Mouse (Mus musculus) cerebellum, adult 11 months (tissue): ENCODE data around the gene Bud31.
"Not testable (repeated sequence)": the region's sequence is repeated elsewhere in the genome, so short reads cannot be mapped to it uniquely, and the experiment has no call there.

Experiments used
- DNase-seq: peaks from one replicate; pipeline ENCODE4 v3.0.0; 2022

Bud31 gene

DNA sequence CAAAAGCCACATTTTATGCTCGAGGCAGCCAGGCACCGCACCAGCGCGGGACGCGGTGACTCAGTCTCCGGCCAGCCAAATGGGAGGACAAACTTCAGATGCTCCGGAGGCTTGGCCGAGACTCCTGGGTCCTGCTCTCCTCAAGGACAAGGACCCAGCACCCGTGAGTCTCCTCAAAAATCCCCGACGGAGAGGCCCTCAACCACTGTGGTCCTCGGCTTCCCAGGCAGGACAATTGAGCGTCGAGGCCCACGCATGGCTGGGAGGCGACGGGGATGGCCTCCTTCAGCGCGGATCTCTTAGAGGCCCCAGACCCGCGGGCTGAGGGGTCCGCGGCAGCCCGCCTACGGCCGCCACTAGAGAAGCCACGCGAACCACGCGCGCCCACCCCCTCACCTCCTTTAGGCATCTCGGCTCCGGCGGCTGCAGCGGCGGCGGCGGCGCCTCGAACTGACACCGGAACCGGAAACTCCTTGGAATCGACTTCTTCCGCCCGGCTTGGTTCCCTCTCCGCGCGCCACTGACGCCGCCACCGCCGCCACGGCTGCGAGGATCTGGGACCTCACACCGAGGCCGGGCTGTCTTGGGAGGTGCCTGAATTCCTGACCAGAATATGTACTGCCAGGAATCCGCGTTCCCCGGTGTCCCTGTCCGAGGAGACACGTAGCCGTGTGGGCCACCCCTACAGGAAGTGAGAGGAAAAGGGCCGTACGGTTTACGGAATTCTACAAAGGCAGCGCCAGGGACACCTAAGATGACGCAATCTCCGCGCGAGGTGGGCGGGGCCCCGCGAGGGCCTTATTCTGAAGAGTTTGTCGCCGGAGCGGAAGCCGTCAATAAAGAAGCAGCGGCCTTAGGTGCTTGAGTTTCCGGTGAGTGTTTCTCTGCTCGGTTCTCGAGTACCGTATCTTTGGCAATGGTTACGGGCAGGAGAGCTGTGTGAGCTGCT lies at the start of gene Bud31, which contains the start of gene Pdap1:
Gene Bud31, plus strand, starts transcription at position 792 of the 949 bp plus-strand sequence.
Gene Pdap1, minus strand, starts transcription at position 668 of the 949 bp plus-strand sequence.
- peak; percentile 94 for DNase-seq

DNA sequence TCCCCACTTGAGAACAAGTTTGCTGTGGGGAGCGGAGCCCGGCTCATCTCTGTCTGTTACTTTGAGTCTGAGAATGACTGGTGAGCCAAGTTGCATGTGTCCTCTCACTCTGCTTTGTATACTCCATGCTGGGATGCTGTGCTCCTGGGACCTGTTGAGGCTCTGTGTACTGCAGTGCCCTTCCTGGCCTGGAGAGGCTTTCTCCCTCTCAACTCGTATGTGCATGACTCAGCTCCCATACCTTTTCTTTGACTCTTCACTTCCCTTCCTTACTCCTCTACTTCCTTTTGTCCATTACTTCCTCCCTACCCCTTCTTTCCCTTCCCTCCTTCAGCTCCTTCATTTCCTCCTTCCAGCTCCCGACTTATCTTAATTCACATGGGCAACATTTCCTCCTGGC lies 44.0 kb upstream of the Bud31 start:
- no peak for DNase-seq

DNA sequence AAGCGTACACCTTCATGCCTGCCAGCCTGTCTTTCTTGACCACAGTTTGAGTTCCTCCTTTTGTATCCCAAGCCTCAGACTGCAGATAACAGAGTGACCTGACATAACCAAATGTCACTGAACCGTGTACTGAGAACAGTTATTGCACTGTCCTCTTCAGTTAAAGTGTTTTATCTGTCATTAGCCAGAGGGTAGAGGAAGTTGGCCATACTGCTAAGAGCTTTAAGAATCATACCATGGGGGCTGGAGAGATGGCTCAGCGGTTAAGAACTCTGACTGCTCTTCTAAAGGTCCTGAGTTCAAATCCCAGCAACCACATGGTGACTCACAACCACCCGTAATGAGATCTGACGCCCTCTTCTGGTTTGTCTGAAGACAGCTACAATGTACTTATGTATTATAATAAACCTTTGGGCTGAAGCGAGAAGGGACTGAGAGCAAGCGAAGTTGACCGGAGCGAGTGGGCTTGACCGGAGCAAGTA lies 41.8 kb upstream of the Bud31 start:
- DNase-seq, result no peak

DNA sequence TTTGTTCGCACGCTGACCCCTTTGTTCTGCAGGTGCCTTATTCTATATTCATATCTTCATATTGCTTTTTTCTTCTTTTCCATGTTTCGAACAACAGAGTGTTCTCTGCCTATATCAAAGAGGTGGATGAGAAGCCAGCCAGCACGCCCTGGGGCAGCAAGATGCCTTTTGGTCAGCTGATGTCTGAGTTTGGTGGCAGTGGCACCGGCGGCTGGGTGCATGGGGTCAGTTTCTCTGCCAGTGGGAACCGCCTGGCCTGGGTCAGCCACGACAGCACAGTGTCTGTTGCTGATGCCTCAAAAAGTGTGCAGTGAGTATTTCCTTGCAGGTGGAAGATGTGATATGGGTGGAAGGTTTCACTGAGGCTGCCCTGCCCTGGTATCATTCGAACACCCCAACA lies 39.2 kb upstream of the Bud31 start:
- DNase-seq, result no peak

DNA sequence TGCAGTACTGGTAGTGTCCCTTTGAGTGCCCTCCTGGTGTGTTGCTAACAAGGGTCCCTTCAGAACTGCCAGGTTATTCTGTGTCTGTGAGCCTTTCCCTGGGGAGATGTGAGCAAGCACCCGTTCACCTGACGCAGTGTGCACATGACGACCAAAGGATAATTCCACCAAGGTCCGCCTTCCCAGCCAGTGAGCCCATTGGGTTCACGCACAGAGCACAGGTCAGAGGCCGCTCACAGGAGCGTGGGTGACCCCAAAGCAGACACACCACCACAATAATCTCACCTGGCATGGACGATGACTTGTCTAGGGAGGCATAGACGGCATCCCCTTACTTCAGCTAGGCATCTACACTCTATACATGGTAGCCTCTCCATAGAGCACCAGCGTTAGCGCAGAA lies 38.7 kb upstream of the Bud31 start:
- DNase-seq, result not testable (repeated sequence)

DNA sequence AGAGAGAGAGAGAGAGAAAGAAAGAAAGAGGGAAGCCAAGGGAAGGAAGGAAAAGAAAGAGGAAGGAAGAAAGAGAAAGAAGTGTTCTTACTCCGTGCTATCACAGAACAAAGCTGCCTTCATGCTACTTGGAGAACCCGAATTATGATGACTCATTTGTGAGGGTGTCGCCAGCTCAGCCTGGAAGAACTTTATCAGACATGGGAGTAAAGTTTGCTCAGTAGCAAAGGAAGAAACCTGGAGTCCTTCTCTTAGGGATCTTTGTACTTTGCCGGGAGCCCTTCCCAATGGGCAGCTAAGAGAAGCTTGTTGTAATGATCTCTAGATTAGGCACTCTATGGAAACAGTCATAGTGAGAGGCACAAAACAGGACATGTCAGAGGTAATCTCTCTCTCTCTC lies 37.5 kb upstream of the Bud31 start:
- no peak for DNase-seq

DNA sequence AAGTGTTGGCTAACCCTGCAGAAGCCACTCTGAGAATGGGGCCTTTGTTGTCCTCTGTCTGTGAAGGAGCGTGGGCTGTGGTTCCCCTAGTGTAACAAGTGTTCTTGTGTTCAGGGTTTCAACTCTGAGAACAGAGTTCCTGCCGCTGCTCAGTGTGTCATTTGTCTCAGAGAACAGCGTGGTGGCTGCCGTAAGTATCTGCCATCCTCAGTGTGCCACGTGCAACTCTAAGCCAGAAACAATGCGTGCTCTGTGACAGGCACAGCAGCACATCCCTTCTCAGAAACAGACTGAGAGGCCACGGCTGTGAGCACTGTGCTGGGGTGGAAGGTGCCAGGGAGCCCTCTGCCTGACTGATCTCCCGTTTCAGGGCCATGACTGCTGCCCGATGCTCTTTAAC lies 35.8 kb upstream of the Bud31 start:
- DNase-seq, result no peak

DNA sequence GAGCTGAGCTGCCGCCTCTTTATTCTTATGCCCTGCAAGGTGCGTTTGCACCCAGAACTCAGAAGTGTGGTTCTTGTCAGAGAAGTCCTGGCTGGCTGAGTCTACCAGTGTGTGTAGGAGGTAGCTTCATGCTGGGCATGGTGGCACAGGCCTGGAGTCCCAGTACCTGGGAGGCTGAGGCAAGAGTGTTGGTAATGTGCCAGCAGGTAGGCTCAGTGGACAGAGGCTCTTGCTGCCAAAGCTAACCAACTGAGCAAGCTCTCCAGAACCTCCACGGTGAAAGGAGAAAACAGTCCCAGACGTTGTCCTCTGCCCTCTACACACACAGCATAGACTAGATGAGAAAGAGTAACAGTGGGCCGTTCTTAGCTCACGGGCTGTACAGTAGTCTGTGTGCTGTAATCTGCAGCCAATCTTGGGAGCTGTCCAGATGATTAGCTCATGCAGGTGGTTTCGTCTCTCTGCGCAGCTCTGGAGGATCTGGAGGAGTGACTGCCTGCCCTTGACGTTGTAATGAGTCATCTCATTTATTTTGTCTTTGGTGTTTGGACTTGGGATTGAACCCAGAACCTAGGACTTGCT lies 34.4 kb upstream of the Bud31 start:
- DNase-seq, result no peak

DNA sequence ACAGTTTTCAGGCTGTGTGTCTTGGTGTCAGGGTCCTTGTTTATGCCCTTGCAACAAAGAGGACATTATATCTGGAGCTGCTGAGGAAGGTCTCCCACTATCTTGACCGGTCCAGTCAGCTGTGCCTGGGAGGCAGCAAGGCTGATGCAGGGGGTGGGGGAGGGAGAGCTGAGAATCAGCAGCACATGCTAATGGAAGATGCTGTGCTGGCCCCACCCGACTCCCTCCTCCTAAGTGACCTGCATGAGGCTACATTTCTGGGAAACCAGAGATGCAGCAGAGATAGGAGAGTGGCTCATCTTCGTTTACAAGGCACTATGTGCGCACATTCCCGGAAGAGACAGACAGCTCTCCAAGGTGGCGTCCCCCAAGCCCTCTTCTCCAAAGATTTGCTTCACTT lies 29.8 kb upstream of the Bud31 start:
- no peak for DNase-seq

DNA sequence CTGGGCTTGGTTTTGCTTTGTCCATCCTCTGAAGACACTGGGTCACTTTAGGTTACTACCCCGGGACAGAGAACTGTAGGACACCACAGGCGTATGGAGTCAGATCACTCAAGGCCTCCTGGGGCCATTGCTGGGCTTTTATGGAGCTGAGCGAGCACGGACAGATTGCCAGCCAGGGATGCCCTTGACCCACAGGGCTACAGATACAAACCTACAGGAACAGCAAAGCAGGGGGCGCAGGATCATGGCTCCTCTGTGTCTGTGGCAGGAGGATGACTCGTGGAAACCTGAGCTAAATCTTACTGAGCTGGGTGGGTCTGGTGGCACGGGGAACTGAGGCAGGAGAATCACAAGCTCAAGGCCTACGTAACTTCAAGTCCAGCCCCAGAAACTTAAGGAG lies 27.6 kb upstream of the Bud31 start:
- DNase-seq, result no peak

DNA sequence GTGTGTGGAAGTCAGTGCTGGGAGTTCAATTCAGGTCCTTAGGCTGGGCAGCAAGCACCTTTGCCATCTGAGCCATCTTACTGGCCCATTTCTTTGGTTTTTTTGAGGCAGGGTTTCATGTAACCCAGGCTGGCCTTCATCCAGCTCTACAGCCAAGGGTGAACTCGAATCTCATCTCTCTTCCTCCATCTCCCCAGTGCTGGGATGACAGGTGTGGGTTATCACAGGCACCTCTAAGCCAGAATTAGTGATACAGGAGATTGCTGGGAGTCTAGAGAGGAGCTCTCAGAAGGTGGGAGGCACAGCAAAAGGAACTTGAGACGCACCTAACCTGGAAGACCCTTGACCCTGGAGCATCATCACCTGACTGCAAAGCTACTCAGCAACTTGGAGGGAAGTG lies 26.7 kb upstream of the Bud31 start:
- DNase-seq, result no peak

DNA sequence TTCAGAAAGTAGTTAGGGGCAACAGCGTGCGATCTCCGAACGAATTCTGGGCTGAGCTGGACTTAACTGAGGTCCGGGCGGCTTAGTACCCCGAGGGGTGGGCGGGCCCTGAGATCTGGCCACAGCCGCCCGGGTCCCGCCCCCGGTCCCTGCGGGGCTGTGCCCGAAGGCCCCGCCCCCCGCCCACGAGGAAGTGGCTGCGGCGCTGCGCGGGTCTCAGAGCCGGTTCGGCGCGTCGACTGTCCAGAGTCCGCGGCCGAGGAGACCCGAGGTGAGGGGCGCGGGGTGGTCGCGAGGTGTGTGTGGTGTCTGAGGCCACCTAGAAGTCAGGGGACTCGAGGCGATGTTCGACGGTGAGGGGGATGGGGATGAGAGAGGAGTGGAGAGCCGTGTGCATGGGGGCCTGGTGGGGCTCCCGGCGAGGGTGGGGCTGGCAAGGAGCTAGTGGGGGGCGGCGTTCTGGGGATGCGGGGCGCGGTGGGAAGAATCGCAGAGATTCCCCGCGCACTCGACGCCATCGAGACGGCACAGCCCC lies 26.0 kb upstream of the Bud31 start, which contains the start of gene Arpc1b:
Gene Arpc1b, plus strand, starts transcription at position 145 of the 535 bp plus-strand sequence.
- no peak for DNase-seq

DNA sequence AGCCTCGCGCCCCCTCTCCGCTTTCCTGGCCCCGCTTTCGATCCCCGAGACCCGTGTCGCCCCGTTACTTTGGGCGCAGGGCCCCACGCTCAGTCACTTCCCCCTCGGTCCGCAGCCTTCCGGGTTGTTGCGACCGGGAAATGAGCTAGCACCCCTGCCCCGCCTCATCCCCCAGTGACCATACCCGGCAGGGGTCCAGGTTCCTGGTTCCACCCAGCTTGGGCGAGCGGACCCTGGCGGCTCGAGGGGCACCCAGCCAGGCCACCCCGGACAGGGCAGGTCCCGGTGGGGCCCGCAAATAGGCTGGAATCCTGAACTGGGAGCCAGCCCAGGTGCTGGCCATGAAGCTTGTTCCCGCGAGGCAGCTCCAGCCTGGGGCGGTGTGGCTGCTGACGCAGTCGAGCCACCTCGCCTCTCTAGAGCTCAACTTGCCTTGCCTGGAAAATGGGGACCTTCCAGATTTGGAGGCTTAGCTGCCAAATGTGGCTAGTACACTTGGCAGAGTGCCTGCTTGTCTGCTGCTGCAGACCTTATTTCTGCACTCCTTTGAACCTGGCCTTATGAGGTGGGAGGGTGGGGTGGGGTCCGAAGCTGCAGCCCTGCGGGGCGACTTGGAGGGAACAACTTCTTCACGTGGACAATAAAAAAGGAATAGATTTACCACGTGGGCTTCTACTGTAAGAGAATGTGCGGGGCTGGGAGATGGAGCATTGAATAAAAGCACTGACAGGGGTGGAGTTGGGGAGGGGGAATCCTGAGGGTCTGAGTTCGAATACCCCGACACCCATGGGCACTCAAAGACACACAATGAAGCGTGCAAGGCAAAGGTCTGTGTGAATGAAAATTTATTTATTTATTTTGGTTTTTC lies 25.3 kb upstream of the Bud31 start:
- DNase-seq, result no peak

DNA sequence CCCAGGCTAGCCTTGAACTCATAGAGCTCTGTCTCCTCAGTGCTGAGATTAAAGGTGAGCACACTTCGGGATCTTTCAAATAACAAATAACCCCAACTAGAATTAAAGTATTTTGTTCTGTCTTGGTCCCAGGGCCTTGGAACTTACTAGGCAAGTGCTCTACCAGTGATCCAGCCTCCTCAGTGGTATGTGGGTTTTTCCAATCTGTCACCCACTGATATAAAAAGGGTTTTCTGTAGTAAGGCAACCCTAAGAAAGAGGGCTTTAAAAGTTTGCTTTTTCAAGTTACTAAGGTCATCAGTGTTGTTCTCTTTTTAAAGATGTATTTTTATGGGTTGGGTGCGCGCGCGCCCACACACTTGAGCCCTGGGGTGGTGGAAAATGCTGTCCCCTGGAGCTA lies 24.4 kb upstream of the Bud31 start:
- DNase-seq, result no peak

DNA sequence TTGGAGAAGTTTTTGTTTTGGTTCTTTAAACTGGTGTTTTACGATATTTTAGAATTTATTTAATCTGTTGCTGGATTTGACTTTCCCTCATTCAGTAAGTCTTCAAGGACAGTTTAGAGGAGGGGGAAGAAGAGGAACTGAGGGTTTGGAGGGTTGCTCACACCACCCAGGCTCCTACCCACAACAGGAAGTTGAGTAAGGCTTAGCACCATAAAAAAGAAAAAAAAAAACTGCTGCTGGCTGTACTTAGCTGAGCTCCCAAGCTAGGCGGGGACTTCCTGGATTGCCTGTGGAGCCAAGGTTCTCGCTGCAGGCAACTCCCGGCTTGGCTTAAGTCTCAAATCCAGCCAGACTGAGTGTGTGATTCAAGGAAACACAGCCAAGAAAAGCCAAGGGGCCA lies 23.8 kb upstream of the Bud31 start:
- no peak for DNase-seq

DNA sequence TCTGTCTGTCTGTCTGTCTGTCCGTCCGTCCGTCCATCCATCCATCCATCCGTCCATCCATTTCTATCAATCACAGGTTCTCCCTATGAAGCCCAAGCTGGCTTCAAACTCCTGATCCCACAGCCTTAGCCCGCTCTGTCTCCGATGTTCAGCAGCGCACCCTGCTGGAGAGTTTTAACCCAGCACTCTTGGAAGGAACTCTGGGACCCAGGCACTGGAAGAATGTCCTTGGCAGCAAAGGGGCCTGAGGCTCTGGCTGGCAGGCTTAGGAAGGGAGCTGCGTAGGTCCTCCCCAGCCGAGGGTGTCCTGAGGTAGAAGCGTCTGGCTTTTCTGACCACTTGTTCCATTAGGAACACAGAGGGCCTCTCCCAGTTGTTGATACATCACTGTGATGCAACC lies 23.2 kb upstream of the Bud31 start:
- no peak for DNase-seq

DNA sequence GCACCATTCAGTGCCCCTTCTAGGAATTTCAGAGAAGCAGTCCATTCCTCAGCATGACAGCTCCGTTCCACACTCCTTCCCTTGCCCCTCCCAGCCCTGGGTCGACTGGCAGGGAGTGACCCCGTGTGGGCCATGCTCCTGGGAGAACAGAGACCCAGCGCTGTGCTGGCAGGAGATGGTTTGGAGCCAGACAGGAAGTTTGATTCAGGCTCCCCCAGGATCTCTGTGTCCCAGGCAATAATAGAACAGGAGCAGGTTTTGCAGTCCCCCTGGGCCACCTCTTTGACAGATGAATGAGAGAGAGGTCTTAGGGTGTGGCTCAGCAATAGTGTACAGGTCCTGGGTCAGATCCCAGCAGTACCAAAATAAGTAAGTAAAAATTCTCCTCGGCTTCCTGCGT lies 22.2 kb upstream of the Bud31 start:
- no peak for DNase-seq

DNA sequence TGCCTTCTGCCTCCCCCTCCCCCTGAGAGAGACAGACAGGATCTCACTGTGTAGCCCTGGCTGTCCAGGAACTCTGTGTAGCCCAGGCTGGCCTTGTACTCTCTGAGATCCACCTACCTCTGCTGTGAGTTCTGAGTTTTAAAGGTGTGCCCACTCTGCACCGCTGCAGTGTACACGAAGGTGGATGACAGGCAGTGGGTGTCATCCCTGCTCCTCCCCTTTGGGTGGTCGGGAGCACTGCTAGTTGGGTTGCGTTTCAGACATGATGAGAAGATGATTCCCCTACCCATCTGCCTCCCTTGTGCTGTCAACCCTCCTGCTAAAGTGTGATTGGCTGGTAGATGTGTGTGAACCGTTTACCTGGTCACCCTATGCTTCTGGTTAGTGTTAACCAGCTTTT lies 21.7 kb upstream of the Bud31 start:
- DNase-seq, result no peak

DNA sequence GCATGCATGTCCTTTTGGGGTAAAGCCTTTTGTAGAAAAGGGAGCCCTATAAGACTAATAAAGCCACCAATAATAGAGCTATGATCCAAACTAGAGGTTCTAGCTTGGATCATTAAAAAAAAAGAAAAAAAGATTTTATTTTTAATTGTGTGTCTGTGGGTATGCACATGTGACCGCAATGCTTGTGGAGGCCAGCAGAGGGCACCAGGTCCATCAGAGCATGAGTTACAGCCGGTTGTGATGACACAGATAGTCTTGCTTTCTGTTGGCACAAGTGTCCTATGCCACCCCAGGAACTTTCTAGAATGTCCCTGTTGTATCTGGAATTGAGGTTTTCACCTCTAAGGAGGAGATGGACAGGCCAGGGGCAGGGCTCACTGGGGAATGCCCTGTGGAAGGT lies 20.8 kb upstream of the Bud31 start:
- DNase-seq, result no peak

DNA sequence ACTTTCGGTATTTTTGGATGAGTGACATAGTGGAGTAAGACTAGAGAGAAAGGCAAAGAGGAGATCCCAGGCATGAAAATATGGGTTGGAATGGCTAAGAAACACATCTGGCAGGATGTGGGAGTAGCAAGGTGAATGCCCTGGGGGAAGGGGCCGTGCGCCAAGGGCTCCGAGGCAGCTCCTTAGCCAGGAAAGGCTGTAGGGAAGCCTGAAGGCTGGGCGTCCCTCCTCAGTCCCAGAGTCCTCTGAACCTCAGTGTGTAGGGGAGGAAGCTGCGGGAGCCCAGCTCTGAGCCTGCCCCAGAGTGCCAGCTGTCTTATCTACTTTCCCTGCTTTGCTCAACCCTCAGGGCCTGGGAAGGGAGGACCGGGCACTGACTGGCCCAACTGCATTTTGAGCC lies 19.2 kb upstream of the Bud31 start:
- no peak for DNase-seq

DNA sequence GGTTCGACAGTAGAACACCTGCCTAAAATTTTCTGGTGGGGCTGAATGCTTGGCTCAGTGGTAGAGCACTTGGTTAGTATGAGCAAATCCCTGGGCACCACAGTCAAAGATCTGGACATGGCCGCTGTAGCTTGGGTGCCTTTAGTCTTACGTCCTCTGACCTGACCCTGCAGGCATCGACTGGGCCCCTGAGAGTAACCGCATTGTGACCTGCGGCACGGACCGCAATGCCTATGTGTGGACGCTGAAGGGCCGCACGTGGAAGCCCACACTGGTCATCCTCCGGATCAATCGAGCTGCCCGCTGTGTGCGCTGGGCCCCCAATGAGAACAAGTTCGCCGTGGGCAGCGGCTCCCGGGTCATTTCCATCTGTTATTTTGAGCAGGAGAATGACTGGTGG lies 16.8 kb upstream of the Bud31 start:
- DNase-seq, result no peak

DNA sequence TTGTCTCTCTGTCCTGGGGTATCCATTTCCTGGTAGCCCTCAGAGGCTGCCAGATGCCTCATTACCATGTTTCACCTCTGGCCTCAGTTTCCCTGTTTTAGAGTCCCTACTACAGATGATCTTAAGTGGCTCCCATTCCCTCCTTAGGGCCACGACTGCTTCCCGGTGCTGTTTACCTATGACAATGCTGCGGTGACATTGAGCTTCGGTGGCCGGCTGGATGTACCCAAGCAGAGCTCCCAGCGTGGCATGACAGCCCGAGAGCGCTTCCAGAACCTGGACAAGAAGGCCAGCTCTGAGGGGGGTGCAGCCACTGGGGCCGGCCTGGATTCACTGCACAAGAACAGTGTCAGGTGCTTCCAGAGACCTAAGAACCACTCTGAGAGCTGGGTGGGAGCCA lies 13.6 kb upstream of the Bud31 start:
- no peak for DNase-seq

DNA sequence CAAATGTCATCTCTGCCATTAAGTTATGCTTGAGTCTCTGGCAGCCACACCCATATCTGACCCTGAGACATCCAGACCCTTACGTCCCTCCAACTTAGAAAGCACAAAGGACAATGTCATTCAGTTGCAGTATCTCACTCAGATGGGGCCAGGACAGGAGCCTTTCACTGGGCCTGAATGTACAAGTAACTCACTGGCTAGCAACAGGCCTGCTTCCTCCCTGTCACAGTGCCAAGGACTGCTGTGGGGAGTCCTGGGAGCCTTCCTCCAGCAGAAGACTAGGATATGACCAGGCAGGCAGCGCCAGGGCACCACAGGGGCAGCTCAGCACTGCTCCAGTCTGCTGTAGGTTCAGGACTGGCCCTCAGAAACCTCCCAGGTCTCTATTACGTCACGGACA lies 11.0 kb upstream of the Bud31 start:
- DNase-seq, result no peak
